Mouse (Mus musculus): ENCODE data around the gene Adamts14. TPM values are rescaled to one million over a fixed set of nuclear protein-coding genes. Genes with fewer than 3 reads are reported as not detected.

The Adamts14 gene
- total and polyA plus RNA-seq, 3 experiments = not detected

DNA sequence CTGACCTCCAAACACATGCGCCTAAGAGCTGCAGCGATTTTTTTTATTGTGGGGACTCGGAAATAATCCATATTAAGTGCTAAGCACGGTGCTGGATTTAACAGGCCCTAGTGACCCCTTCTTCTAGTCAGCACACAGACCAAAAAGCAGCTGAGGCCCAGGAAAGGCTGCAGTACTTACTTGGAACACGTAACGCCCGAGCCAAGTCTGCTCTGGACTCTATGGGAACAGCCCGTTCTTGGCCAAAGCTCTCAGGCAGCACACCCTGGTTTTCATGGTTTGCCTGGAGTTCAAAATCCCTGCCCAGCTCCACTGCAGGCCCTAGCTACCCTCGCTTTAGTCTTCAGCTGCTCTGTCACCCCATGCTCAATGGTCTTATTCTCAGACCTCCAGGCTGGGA lies 78.6 kb downstream of the Adamts14 start:
- Histone ChIP-seq H3K9me3 (replicated peaks) (peaks cover 18% of the 10 kb centered on the region), H3K36me3 (replicated peaks) (no peaks in the 10 kb centered on the region), H3K4me3 (ENCODE audit: low read depth, low read length) (no peak overlapping the region), H3K27me3 (ENCODE audit: insufficient read depth, low read length) (no peaks in the 10 kb centered on the region), H3K4me1 (ENCODE audit: insufficient read depth, low read depth, low read length) (no peaks in the 10 kb centered on the region)
- DNase-seq (ENCODE audit: low spot score) (no peak), ATAC-seq (ENCODE audit: extremely low read depth, insufficient number of reproducible peaks, low FRiP score, poor library complexity, severe bottlenecking) (no peak)
- TF ChIP-seq GATA2 (IDR thresholded peaks at IDR 0.05; ENCODE audit: borderline replicate concordance, low read depth, low read length) = no peak
- TF ChIP-seq POLR2AphosphoS5 (IDR thresholded peaks at IDR 0.05; ENCODE audit: insufficient replicate concordance, low read depth, low read length) = no peak
- no peak for TF ChIP-seq CTCF (IDR thresholded peaks at IDR 0.05; ENCODE audit: low read depth, low read length)
- no peak for TF ChIP-seq GATA1 (IDR thresholded peaks at IDR 0.05; ENCODE audit: borderline replicate concordance, low read length)
- TF ChIP-seq TAL1 (conservative IDR thresholded peaks at IDR 0.05; ENCODE audit: low read depth, low read length) = no peak

DNA sequence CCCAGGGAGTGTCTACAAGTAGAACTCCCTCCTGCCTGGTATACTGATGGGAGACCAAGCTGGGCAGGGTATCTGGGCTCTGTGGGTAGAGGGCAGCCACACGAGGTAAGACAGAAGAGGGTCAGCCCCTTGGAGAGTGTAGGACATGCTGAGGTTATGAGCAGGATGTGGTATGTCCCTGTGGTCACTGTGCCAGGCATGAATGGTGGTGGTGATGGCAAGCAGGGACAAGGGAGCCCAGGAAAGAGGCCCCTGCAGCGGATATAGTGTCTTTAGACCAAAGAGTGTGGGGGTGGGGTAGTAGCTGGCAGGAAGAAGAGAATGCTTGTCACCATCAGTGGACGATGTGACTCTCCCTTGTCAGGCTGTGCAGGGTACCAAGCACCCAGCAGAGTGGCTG lies 85.2 kb downstream of the Adamts14 start:
- Histone ChIP-seq H3K4me1 (ENCODE audit: insufficient read depth, low read depth, low read length) (no peaks in the 10 kb centered on the region), H3K9me3 (replicated peaks) (peaks cover 47% of the 10 kb centered on the region), H3K4me3 (ENCODE audit: low read depth, low read length) (no peak overlapping the region), H3K36me3 (replicated peaks) (no peaks in the 10 kb centered on the region), H3K27me3 (ENCODE audit: insufficient read depth, low read length) (no peaks in the 10 kb centered on the region)
- ATAC-seq (ENCODE audit: extremely low read depth, insufficient number of reproducible peaks, low FRiP score, poor library complexity, severe bottlenecking) (no peak), DNase-seq (ENCODE audit: low spot score) (no peak)
- TF ChIP-seq TAL1 (conservative IDR thresholded peaks at IDR 0.05; ENCODE audit: low read depth, low read length) (no peak), GATA1 (IDR thresholded peaks at IDR 0.05; ENCODE audit: borderline replicate concordance, low read length) (no peak), GATA2 (IDR thresholded peaks at IDR 0.05; ENCODE audit: borderline replicate concordance, low read depth, low read length) (no peak), CTCF (IDR thresholded peaks at IDR 0.05; ENCODE audit: low read depth, low read length) (no peak), POLR2AphosphoS5 (IDR thresholded peaks at IDR 0.05; ENCODE audit: insufficient replicate concordance, low read depth, low read length) (no peak)

DNA sequence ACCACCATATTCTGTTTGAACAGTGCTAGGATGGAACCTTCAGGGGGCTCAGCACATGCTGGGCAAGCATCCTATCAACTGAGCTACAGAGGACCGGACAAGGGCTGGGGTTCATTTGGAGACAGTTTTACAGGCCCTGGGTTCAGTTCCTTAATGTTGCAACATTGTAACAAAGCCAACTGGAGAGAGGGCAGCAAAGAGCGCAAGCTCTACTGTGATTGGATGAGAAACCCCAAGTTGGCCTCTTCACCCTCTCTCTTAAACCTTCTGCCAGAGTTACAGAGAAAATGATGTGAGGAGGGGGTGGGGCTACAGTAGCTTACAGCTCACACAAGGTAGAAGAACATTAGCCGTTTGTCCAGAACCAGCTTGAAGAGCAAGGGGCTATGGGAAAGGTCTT lies 86.2 kb downstream of the Adamts14 start:
- no peak for TF ChIP-seq GATA1 (IDR thresholded peaks at IDR 0.05; ENCODE audit: borderline replicate concordance, low read length)
- TF ChIP-seq POLR2AphosphoS5 (IDR thresholded peaks at IDR 0.05; ENCODE audit: insufficient replicate concordance, low read depth, low read length) = no peak
- TF ChIP-seq GATA2 (IDR thresholded peaks at IDR 0.05; ENCODE audit: borderline replicate concordance, low read depth, low read length) = no peak
- no peak for TF ChIP-seq CTCF (IDR thresholded peaks at IDR 0.05; ENCODE audit: low read depth, low read length)
- no peak for TF ChIP-seq TAL1 (conservative IDR thresholded peaks at IDR 0.05; ENCODE audit: low read depth, low read length)
- H3K4me1 ChIP-seq (ENCODE audit: insufficient read depth, low read depth, low read length) = no peaks in the 10 kb centered on the region
- H3K27me3 ChIP-seq (ENCODE audit: insufficient read depth, low read length) = no peaks in the 10 kb centered on the region
- ATAC-seq (ENCODE audit: extremely low read depth, insufficient number of reproducible peaks, low FRiP score, poor library complexity, severe bottlenecking) = no peak
- no peak for DNase-seq (ENCODE audit: low spot score)
- no peaks in the 10 kb centered on the region for H3K36me3 ChIP-seq (replicated peaks)
- peaks cover 47% of the 10 kb centered on the region for H3K9me3 ChIP-seq (replicated peaks)
- no peak overlapping the region for H3K4me3 ChIP-seq (ENCODE audit: low read depth, low read length)

DNA sequence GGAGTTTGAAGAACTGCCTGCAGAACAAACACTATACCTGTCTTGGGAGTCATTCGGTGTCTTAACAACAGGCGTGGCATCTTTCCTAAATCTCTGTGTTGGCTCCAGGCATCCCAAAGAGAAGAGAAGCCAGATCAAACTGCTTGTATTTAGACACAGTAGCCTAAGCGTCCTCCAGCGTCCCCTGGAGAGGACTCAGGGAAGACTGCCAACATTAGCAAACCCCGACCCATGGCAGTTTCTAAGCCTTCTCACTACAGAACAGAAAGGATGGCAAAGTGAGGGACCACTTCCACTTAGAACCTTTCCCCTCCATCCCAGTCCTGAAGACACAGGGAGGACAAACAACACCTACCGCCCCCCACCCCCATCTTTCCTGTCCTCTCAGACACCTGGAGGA lies 93.3 kb downstream of the Adamts14 start:
- TF ChIP-seq GATA2 (IDR thresholded peaks at IDR 0.05; ENCODE audit: borderline replicate concordance, low read depth, low read length) (no peak), CTCF (IDR thresholded peaks at IDR 0.05; ENCODE audit: low read depth, low read length) (no peak), POLR2AphosphoS5 (IDR thresholded peaks at IDR 0.05; ENCODE audit: insufficient replicate concordance, low read depth, low read length) (no peak), TAL1 (conservative IDR thresholded peaks at IDR 0.05; ENCODE audit: low read depth, low read length) (no peak), GATA1 (IDR thresholded peaks at IDR 0.05; ENCODE audit: borderline replicate concordance, low read length) (no peak)
- H3K4me1 ChIP-seq (ENCODE audit: insufficient read depth, low read depth, low read length) = no peaks in the 10 kb centered on the region
- H3K4me3 ChIP-seq (ENCODE audit: low read depth, low read length) = no peak overlapping the region
- no peaks in the 10 kb centered on the region for H3K27me3 ChIP-seq (ENCODE audit: insufficient read depth, low read length)
- DNase-seq (ENCODE audit: low spot score) (no peak), ATAC-seq (ENCODE audit: extremely low read depth, insufficient number of reproducible peaks, low FRiP score, poor library complexity, severe bottlenecking) (no peak)
- H3K9me3 ChIP-seq (replicated peaks) = peaks cover 46% of the 10 kb centered on the region
- no peaks in the 10 kb centered on the region for H3K36me3 ChIP-seq (replicated peaks)

DNA sequence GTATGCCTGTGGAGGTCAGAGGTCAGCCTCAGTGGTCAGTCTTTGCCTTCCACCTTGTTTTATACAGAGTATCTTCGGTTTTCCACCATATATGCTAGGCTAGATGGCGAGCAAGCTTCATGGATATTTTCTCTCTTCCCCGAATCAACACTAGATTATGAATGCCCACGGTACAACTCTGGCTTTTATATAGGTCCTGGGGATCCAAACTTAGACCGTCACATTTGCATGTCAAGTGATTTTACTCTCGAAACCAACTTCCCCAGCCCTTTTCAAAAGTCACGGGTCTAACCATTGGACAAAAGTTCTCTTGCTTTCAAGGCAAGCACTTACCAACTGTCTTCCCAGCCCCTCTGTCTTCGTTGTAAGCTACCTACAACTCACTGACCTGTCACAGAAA lies 94.6 kb downstream of the Adamts14 start:
- Histone ChIP-seq H3K9me3 (replicated peaks) (peaks cover 41% of the 10 kb centered on the region), H3K4me1 (ENCODE audit: insufficient read depth, low read depth, low read length) (no peaks in the 10 kb centered on the region), H3K36me3 (replicated peaks) (no peaks in the 10 kb centered on the region), H3K4me3 (ENCODE audit: low read depth, low read length) (no peak overlapping the region), H3K27me3 (ENCODE audit: insufficient read depth, low read length) (no peaks in the 10 kb centered on the region)
- no peak for TF ChIP-seq GATA2 (IDR thresholded peaks at IDR 0.05; ENCODE audit: borderline replicate concordance, low read depth, low read length)
- no peak for TF ChIP-seq GATA1 (IDR thresholded peaks at IDR 0.05; ENCODE audit: borderline replicate concordance, low read length)
- no peak for TF ChIP-seq POLR2AphosphoS5 (IDR thresholded peaks at IDR 0.05; ENCODE audit: insufficient replicate concordance, low read depth, low read length)
- TF ChIP-seq TAL1 (conservative IDR thresholded peaks at IDR 0.05; ENCODE audit: low read depth, low read length) = no peak
- TF ChIP-seq CTCF (IDR thresholded peaks at IDR 0.05; ENCODE audit: low read depth, low read length) = no peak
- DNase-seq (ENCODE audit: low spot score) (no peak), ATAC-seq (ENCODE audit: extremely low read depth, insufficient number of reproducible peaks, low FRiP score, poor library complexity, severe bottlenecking) (no peak)

DNA sequence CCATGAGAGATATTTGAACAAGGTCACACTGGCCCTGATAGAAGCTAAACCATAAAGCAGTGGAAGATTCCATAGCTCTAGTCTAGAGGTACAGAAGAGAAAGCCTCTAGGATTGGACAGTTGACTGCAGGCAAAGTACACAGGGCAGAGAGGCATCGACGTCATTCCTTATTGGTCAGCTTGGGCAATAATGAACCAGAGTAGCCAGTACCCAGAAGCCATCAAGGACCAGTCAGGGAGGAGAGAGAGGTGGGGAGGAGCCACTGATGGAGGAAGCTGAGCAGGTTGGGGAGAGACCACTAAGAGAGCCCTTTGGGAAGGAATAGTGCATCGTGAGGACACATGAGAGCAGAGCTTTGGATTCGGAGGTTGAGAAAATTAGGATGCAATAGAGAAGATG lies 95.5 kb downstream of the Adamts14 start:
- Histone ChIP-seq H3K27me3 (ENCODE audit: insufficient read depth, low read length) (no peaks in the 10 kb centered on the region), H3K4me1 (ENCODE audit: insufficient read depth, low read depth, low read length) (no peaks in the 10 kb centered on the region), H3K9me3 (replicated peaks) (peaks cover 34% of the 10 kb centered on the region), H3K4me3 (ENCODE audit: low read depth, low read length) (no peak overlapping the region), H3K36me3 (replicated peaks) (no peaks in the 10 kb centered on the region)
- TF ChIP-seq POLR2AphosphoS5 (IDR thresholded peaks at IDR 0.05; ENCODE audit: insufficient replicate concordance, low read depth, low read length) (no peak), GATA2 (IDR thresholded peaks at IDR 0.05; ENCODE audit: borderline replicate concordance, low read depth, low read length) (no peak), CTCF (IDR thresholded peaks at IDR 0.05; ENCODE audit: low read depth, low read length) (no peak), GATA1 (IDR thresholded peaks at IDR 0.05; ENCODE audit: borderline replicate concordance, low read length) (no peak), TAL1 (conservative IDR thresholded peaks at IDR 0.05; ENCODE audit: low read depth, low read length) (no peak)
- ATAC-seq (ENCODE audit: extremely low read depth, insufficient number of reproducible peaks, low FRiP score, poor library complexity, severe bottlenecking) = no peak
- DNase-seq (ENCODE audit: low spot score) = no peak
